28 mouse cellular contexts compared by ENCODE assay signal in genomic region chr6:91745246-91745645, GRCm38 (mm10).
DNase-seq lines count a peak whose midpoint lies in the region; ATAC-seq and TF ChIP-seq lines count a peak whose summit lies in the region.
"Had no signal": no experiment of that assay in that cellular context is flagged by ENCODE, and none has a peak within 500 bp of the region (broad histone marks: within the 10 kb centered on the region; RNA-seq: fewer than 3 reads in every experiment).

No protein-coding gene starts in this region.

- no peak overlapping the region for H3K4me2 ChIP-seq in kidney, embryonic 15.5 days
- H3K4me2 ChIP-seq: embryonic facial prominence, embryonic 13.5 days; forebrain, embryonic 12.5 days; forebrain, embryonic 15.5 days; heart, embryonic 12.5 days; heart, embryonic 15.5 days; hindbrain, embryonic 14.5 days had no signal

- no peak for ATAC-seq in kidney, embryonic 15.5 days (replicated peaks; ENCODE audit: low FRiP score)
- ATAC-seq: CD4-positive, CD25-positive, alpha-beta regulatory T cell, adult 4 months; forebrain, embryonic 15.5 days; hindbrain, postnatal 0 days; inflammation-experienced regulatory T-cells, adult 6 months had no signal

- no peak overlapping the region for H3K27ac ChIP-seq in gastrocnemius, adult 2 months
- H3K27ac ChIP-seq in kidney, embryonic 15.5 days: peak overlapping the region; percentile 77; the same call in 1 of the 2 replicates
- H3K27ac ChIP-seq: embryonic facial prominence, embryonic 10.5 days; forebrain, embryonic 12.5 days; forebrain, embryonic 15.5 days; heart, embryonic 15.5 days; hindbrain, embryonic 14.5 days; hindbrain, postnatal 0 days had no signal

- no peaks in the 10 kb centered on the region for H3K9me3 ChIP-seq in kidney, embryonic 15.5 days (replicated peaks)
- H3K9me3 ChIP-seq: embryonic facial prominence, embryonic 13.5 days; forebrain, embryonic 12.5 days; forebrain, embryonic 15.5 days; heart, embryonic 12.5 days; heart, embryonic 15.5 days had no signal

- intact Hi-C loops in gastrocnemius, adult 2 months (cut with DNase I): no loop called here
- intact Hi-C loops in left cerebral cortex, postnatal 4 days (cut with DNase I): no loop called here

- H3K36me3 ChIP-seq in kidney, embryonic 15.5 days: peaks cover 86% of the 10 kb centered on the region

- DNase-seq in gastrocnemius, adult 2 months: peak; percentile 11
- no peak for DNase-seq in gastrocnemius, postnatal 4 days (ENCODE audit: low spot score in 2 of 2)
- no peak for DNase-seq in kidney, postnatal 10 days
- peak; percentile 43 for DNase-seq in left cerebral cortex, postnatal 4 days
- no peak for DNase-seq in left cerebral cortex, adult 9 months (ENCODE audit: low spot score in 2 of 2)
- DNase-seq: adrenal gland, adult 8-10 months; adrenal gland, postnatal 36 days; cerebellum, adult 18-20 months; cerebellum, adult 9-11 months; cerebellum, postnatal 36 days; embryo, embryonic 11 days; gastrocnemius, postnatal 10 days; gastrocnemius, postnatal 36 days; heart, adult 18-20 months; heart, postnatal 10 days; heart, postnatal 36 days had no signal

- WGBS in kidney, embryonic 15.5 days: 84% methylated on average over 3 of the region's 3 CpGs

- H3K4me1 ChIP-seq in kidney, embryonic 15.5 days: peaks cover 37% of the 10 kb centered on the region
- H3K4me1 ChIP-seq: forebrain, embryonic 12.5 days; forebrain, embryonic 15.5 days; heart, embryonic 12.5 days; heart, embryonic 15.5 days had no signal

- H3K4me3 ChIP-seq in gastrocnemius, adult 2 months: no peak overlapping the region
- no peak overlapping the region for H3K4me3 ChIP-seq in kidney, embryonic 15.5 days (replicated peaks)
- H3K4me3 ChIP-seq: embryonic facial prominence, embryonic 10.5 days; embryonic facial prominence, embryonic 13.5 days; erythroblast, embryonic 14.5 days; forebrain, embryonic 12.5 days; forebrain, embryonic 15.5 days; heart, embryonic 12.5 days; heart, embryonic 15.5 days had no signal

- H3K27me3 ChIP-seq in kidney, embryonic 15.5 days: no peaks in the 10 kb centered on the region
- H3K27me3 ChIP-seq: embryonic facial prominence, embryonic 13.5 days; forebrain, embryonic 12.5 days; forebrain, embryonic 15.5 days; heart, embryonic 15.5 days had no signal

- no peak for TF ChIP-seq CTCF in gastrocnemius, adult 2 months (IDR thresholded peaks at IDR 0.05)

- H3K9ac ChIP-seq in kidney, embryonic 15.5 days: no peak overlapping the region
- H3K9ac ChIP-seq: embryonic facial prominence, embryonic 13.5 days; forebrain, embryonic 12.5 days; forebrain, embryonic 15.5 days; heart, embryonic 12.5 days; heart, embryonic 15.5 days; hindbrain, embryonic 14.5 days had no signal

Comparison
In these comparisons a context has a peak if more than half of its experiments do, and no peak if none do; other contexts are left out.
1. DNase-seq: peak in gastrocnemius, adult 2 months (single experiment) and left cerebral cortex, postnatal 4 days (single experiment); none in gastrocnemius, postnatal 4 days (0 of 2), kidney, postnatal 10 days (single experiment) and left cerebral cortex, adult 9 months (0 of 2).